Mouse (Mus musculus): ENCODE data around the gene Atg9a. TPM values are rescaled to one million over a fixed set of nuclear protein-coding genes. Genes with fewer than 3 reads are reported as not detected.

Gene Atg9a
- polyA plus RNA-seq, 1 experiment from 2014 or later = 37.7 TPM

DNA sequence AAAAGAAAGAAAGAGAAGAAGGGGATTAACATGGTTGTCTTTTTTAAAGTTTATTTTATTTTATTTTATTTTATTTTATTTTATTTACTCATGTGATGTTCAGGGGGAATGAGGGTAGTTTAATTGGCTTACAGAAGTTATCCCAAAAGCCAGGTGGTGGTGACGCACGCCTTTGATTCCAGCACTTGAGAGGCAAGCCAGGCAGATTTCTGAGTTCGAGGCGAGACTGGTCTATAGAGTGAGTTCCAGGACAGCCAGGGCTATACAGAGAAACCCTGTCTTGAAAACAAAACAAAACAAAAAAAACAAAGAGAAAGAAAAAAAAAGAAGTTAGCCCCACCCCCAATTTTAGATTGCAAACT, 31.8 kb downstream of the Atg9a start:
- Histone ChIP-seq H3K9me3 (replicated peaks) (no peaks in the 10 kb centered on the region), H3K36me3 (no peaks in the 10 kb centered on the region), H3K4me1 (no peaks in the 10 kb centered on the region), H3K27ac (replicated peaks) (no peak overlapping the region), H3K4me3 (replicated peaks) (no peak overlapping the region), H3K27me3 (no peaks in the 10 kb centered on the region), H3K9ac (no peak overlapping the region), H3K4me2 (replicated peaks) (no peak overlapping the region)
- WGBS = 80% methylated on average over 4 of the region's 4 CpGs
- ATAC-seq (ENCODE audit: insufficient number of reproducible peaks, low FRiP score, low TSS enrichment, low read depth) = no peak

DNA sequence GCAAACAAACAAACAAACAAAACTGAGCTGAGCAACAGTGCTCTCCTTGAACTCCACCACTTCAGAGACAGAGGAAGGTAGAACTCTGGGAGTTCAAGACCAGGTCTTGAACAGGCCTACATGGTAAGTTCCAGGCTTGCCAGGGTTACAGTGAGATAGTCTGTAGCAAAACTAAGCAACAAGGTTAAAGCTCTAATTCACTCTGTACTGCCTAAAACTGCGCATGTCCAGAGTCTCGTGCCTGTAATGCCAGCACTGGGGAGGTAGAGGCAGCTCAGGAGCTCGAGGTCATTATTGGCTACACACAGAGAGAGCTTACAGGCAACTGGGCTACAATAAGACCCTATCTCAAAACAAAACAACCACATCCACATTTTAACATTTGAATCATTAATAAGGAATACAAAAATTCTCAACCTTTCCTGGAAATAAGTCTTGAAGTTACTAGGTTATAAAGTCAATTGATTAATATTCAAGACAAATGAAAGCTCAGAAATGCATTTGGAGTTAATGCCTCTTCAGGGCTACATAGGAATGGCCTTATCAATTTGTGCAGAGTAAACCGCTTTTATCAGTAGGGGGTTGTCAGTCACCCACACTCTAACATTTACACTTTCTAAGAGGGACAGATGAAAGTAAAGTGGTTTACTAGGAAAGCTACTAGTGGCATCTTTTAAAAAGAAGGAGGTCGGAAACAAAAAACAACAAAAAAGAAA, 32.3 kb downstream of the Atg9a start:
- Histone ChIP-seq H3K9ac (no peak overlapping the region), H3K4me3 (replicated peaks) (no peak overlapping the region), H3K27ac (replicated peaks) (no peak overlapping the region), H3K27me3 (no peaks in the 10 kb centered on the region), H3K36me3 (no peaks in the 10 kb centered on the region), H3K4me1 (no peaks in the 10 kb centered on the region), H3K9me3 (replicated peaks) (no peaks in the 10 kb centered on the region), H3K4me2 (replicated peaks) (no peak overlapping the region)
- no peak for ATAC-seq (ENCODE audit: insufficient number of reproducible peaks, low FRiP score, low TSS enrichment, low read depth)
- WGBS = 73% methylated on average over 5 of the region's 5 CpGs

DNA sequence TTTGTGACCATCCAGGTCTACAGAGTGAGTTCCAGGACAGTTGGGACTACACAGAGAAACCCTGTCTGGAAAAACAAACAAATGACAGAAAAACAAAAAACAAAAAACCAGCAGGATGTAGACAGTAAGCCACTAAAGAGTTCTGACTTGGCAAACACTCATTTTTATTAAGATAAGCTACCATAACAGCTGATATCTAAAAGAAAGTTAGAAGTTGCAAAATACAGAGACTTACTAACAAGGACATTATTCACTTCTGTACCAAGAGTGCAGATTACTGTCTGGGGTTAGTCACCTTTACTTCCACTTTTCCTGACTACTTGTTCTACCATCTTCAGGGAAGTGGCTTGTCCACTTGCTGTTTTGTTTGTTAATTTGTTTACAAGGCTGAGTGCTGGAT, 33.0 kb downstream of the Atg9a start:
- H3K9me3 ChIP-seq (replicated peaks) = no peaks in the 10 kb centered on the region
- no peak overlapping the region for H3K4me2 ChIP-seq (replicated peaks)
- no peak overlapping the region for H3K27ac ChIP-seq (replicated peaks)
- ATAC-seq (ENCODE audit: insufficient number of reproducible peaks, low FRiP score, low TSS enrichment, low read depth) = no peak
- no peaks in the 10 kb centered on the region for H3K27me3 ChIP-seq
- no peak overlapping the region for H3K9ac ChIP-seq
- no peaks in the 10 kb centered on the region for H3K36me3 ChIP-seq
- H3K4me3 ChIP-seq (replicated peaks) = no peak overlapping the region
- H3K4me1 ChIP-seq = no peaks in the 10 kb centered on the region

DNA sequence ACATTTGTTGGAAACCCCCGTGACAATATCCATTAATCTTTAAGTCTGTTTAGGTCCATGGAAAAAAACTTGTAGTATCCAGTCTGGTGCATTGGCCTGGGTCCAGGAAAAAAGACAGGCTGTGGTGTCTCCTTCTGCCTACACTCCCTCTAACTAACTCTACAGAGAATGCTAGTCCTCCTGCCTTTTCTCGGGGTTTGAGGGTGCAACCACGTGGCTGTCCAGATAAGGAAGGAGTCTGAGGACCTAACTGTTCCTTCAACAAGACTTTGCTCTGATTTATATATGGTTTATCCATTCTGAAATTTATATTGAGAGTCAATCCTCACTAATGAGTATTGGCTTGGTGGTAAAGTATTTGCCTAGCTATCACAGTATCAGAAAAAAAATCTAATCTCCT, 36.2 kb downstream of the Atg9a start:
- Histone ChIP-seq H3K4me3 (replicated peaks) (no peak overlapping the region), H3K9me3 (replicated peaks) (no peaks in the 10 kb centered on the region), H3K4me2 (replicated peaks) (no peak overlapping the region), H3K27ac (replicated peaks) (no peak overlapping the region), H3K9ac (no peak overlapping the region), H3K36me3 (no peaks in the 10 kb centered on the region), H3K4me1 (no peaks in the 10 kb centered on the region), H3K27me3 (no peaks in the 10 kb centered on the region)
- 59% methylated on average over 3 of the region's 3 CpGs for WGBS
- ATAC-seq (ENCODE audit: insufficient number of reproducible peaks, low FRiP score, low TSS enrichment, low read depth) = no peak

DNA sequence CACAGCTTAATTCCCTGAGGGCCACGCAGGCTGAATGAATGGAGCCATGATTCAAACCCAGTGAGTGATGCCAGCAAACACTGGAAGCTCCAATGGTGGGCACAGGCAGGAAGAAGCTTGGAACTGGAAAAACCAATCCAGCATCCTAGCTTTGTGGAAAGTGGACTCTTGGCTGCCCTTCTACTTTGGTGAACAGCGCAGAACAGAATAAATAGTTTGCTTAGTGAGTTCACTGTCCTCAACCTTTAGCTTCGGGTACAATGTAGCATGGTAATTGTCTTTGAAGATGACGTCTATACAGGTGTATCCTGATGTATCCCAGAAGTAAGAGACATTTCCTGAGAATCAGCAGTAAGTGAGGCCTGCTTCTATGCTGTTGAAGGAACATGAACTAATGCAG, 43.3 kb downstream of the Atg9a start:
- Histone ChIP-seq H3K9me3 (replicated peaks) (no peaks in the 10 kb centered on the region), H3K4me2 (replicated peaks) (no peak overlapping the region), H3K4me3 (replicated peaks) (no peak overlapping the region), H3K27ac (replicated peaks) (no peak overlapping the region), H3K36me3 (peaks cover 56% of the 10 kb centered on the region), H3K4me1 (peaks cover 8% of the 10 kb centered on the region), H3K27me3 (no peaks in the 10 kb centered on the region), H3K9ac (no peak overlapping the region)
- no peak for ATAC-seq (ENCODE audit: insufficient number of reproducible peaks, low FRiP score, low TSS enrichment, low read depth)
- 83% methylated on average over 4 of the region's 4 CpGs for WGBS

DNA sequence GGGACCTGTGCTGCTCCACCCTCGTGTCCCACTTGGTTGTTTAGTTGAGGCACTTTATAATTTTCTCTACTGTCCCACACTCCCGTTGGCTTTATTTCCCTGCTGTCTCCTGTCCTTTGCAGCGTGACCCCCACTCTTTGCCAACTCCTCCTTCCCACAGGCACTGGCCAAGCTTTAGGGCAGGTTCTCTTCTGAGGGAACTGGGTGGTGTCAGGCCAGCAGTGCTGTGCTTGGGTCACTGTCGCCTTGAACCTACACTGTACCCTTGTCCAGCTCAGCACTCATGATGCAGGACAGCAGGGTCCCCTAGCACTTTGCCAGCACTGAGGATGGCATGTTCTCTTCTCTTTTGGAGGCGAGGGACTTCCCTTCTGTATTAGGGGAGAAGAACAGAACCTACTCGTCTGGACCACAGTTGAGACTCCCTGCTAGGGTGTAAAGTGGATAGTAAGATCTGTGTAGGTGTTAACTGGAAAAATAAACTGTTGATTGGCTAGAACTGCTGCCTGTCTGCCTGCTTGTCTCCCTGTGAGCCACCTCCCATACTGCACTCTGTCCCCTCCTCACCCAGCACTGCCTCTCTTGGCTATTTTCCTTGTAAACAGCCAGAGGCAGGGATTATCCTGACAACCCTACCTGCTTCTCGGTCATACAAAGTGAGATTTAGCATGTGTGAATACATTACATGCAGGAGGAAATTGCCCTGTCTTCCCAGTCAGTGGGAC, 44.4 kb downstream of the Atg9a start:
- WGBS = 78% methylated on average over 7 of the region's 7 CpGs
- Histone ChIP-seq H3K9me3 (replicated peaks) (no peaks in the 10 kb centered on the region), H3K27ac (replicated peaks) (no peak overlapping the region), H3K4me2 (replicated peaks) (no peak overlapping the region), H3K4me1 (peaks cover 14% of the 10 kb centered on the region), H3K9ac (no peak overlapping the region), H3K4me3 (replicated peaks) (no peak overlapping the region), H3K27me3 (no peaks in the 10 kb centered on the region), H3K36me3 (peaks cover 56% of the 10 kb centered on the region)
- no peak for ATAC-seq (ENCODE audit: insufficient number of reproducible peaks, low FRiP score, low TSS enrichment, low read depth)

DNA sequence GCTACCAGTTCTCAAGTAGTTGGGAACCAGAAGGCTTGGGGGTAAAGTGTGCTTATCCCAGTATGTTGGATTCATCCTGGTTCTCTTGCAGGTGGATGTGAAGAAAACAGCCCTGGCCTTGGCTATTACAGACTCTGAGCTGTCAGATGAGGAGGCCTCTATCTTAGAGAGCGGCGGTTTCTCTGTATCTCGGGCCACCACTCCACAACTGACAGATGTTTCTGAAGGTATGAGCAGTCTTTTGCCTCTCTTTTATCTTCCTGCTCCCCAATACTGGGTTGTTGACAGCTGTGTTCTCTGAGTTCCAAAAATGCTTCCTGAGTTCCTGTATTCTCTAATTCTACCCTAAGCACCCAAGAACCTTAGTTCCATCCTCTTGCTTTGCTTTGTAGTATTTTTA, 46.4 kb downstream of the Atg9a start:
- no peak for ATAC-seq (ENCODE audit: insufficient number of reproducible peaks, low FRiP score, low TSS enrichment, low read depth)
- no peak overlapping the region for H3K4me3 ChIP-seq (replicated peaks)
- peaks cover 22% of the 10 kb centered on the region for H3K4me1 ChIP-seq
- no peak overlapping the region for H3K9ac ChIP-seq
- H3K27me3 ChIP-seq = no peaks in the 10 kb centered on the region
- WGBS = 95% methylated on average over 3 of the region's 3 CpGs
- H3K4me2 ChIP-seq (replicated peaks) = no peak overlapping the region
- H3K36me3 ChIP-seq = peaks cover 56% of the 10 kb centered on the region
- H3K9me3 ChIP-seq (replicated peaks) = no peaks in the 10 kb centered on the region
- no peak overlapping the region for H3K27ac ChIP-seq (replicated peaks)

DNA sequence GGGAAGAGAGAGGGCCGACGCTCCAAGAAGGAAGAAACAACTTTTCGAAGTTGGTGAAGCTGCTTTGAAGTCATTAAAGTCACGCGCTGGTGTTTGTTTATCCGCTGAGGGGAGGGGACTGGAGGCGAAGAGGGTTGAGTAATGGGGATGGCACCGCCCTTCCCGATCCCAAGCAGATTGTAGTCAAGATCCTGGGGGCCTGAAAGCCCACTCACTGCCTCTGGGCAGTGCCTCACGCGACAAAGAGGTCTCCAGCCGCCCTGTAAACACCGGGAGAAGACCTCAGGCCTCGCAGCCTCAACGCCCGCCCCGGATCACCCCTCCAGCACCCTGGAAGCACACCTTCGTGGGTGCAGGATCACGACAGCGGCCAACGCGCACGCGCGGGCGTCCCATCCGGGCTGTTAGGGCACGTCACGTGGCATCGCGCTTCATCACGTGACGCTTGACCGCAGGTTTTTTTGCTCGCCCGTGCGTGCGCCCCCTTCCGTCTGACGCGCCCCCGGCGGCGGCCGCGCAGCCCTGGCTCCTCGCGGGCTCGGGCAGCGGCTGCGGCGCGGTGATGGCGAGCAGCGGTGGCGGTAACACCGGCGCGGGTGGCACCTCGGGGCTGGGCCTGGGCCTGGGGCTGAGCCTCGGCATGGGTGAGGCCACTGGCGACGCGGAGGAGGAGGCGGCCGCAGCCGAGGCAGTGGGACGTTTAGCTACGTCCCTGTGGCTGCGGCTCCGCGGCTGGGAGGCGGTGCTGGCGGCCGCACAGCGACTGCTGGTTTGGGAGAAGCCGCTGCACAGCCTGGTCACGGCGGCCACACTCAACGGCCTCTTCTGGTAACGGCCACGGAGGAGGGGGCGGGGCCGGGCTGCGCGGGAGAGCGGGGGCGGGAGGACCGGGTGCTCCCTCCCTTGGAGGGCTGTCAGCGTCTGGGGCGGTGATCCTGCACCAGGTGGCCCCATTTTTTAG, 49.4 kb downstream of the Atg9a start, which contains the start of the genes Cnppd1 and Retreg2:
Gene Cnppd1, minus strand, starts transcription at position 411 of the 961 bp plus-strand sequence.
Gene Retreg2, plus strand, starts transcription at position 478 of the 961 bp plus-strand sequence.
- Histone ChIP-seq H3K4me3 (replicated peaks) (peak within 1 kb of the TSS; percentile 90), H3K27me3 (no peaks in the 10 kb centered on the region), H3K4me1 (peaks cover 33% of the 10 kb centered on the region), H3K9ac (peak within 1 kb of the TSS; percentile 93), H3K9me3 (replicated peaks) (no peaks in the 10 kb centered on the region), H3K36me3 (peaks cover 58% of the 10 kb centered on the region), H3K4me2 (replicated peaks) (peak within 1 kb of the TSS; percentile 90), H3K27ac (replicated peaks) (peak within 1 kb of the TSS; percentile 97)
- peak; percentile 89 for ATAC-seq (ENCODE audit: insufficient number of reproducible peaks, low FRiP score, low TSS enrichment, low read depth)
- WGBS = 0% methylated on average over 90 of the region's 91 CpGs

DNA sequence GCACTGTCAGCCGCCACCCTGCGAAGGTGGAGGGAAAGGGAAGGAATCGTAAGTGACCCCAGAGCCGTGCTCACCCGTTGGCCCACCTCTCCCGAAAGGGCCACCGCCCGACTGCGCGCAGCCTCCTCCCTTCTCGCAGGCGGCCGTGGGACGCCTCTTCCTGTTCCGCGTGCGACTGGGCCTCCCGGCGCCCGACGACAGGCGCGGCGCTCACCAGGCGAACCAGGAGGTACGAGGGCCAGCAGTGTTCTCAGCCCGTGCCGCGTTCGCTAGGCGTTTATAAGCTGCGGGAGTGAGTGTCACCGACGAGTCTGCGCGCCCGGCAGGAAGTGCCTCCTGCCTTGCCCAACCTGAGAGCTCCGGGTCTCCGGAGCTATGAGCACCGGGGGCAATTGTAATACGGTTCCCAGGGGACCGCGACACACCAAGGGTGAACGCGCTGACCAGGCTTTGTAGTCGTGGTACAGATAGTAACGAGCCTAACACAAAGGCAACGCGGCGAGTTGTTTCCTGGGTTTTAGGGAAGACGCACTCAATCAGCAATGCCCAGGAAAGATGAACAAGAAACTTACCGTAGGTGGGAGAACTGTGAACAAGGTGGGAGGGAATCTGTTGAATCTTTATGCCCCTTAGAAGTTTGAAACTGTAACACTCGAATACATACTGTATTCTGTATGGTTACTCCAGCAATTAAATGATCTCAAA, 50.4 kb downstream of the Atg9a start:
- Histone ChIP-seq H3K9ac (peak overlapping the region; percentile 93), H3K9me3 (replicated peaks) (no peaks in the 10 kb centered on the region), H3K4me2 (replicated peaks) (peak overlapping the region; percentile 90), H3K4me1 (peaks cover 33% of the 10 kb centered on the region), H3K4me3 (replicated peaks) (peak overlapping the region; percentile 90), H3K27ac (replicated peaks) (peak overlapping the region; percentile 97), H3K27me3 (no peaks in the 10 kb centered on the region), H3K36me3 (peaks cover 58% of the 10 kb centered on the region)
- under 1% methylated on average over 53 of the region's 53 CpGs for WGBS
- 0 out of 2 replicates have a peak, but pooled peaks have one; percentile 13 for ATAC-seq (ENCODE audit: insufficient number of reproducible peaks, low FRiP score, low TSS enrichment, low read depth)

DNA sequence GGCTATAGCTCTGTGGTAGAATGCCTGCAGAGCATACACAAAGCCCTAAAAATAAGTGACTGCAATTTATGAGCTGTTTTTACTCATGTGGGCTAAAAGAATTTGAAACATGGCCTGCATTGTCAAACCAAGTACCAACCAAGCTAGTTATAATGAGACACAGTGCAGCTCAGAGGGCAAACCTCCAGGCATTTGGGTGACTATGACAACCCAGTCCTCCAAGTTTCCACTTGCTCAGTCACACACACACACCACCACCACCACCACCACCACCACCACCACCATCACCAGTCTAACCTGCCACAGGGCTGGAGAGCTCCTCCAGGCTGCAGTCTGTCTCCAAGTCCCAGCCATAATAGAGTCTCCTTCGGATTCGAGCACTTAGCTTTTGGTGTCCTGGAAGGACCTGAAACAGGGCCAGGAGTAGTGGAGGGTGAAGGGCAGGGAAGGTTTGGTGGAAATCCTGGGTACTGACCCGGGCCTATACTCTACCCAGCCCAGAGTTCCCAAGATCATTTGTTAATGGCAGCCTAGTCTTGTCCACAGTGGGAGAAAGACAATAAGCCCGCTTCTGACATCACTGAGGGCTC, 51.3 kb downstream of the Atg9a start:
- Histone ChIP-seq H3K4me3 (replicated peaks) (peak overlapping the region; percentile 90), H3K4me2 (replicated peaks) (peak overlapping the region; percentile 90), H3K36me3 (peaks cover 57% of the 10 kb centered on the region), H3K27me3 (no peaks in the 10 kb centered on the region), H3K9me3 (replicated peaks) (no peaks in the 10 kb centered on the region), H3K4me1 (peaks cover 33% of the 10 kb centered on the region), H3K27ac (replicated peaks) (peak overlapping the region; percentile 97), H3K9ac (peak overlapping the region; percentile 93)
- ATAC-seq (ENCODE audit: insufficient number of reproducible peaks, low FRiP score, low TSS enrichment, low read depth) = no peak
- 50% methylated on average over 4 of the region's 4 CpGs for WGBS

Measured in embryonic facial prominence, embryonic 15.5 days (tissue).